Mouse (Mus musculus) urinary bladder, postnatal 25 days (tissue): ENCODE data around the gene Dlgap1.

Experiments
- DNase-seq: peaks from one replicate; pipeline ENCODE4 v3.0.0; 2022; ENCODE audit warnings: low spot score

The Dlgap1 gene

DNA sequence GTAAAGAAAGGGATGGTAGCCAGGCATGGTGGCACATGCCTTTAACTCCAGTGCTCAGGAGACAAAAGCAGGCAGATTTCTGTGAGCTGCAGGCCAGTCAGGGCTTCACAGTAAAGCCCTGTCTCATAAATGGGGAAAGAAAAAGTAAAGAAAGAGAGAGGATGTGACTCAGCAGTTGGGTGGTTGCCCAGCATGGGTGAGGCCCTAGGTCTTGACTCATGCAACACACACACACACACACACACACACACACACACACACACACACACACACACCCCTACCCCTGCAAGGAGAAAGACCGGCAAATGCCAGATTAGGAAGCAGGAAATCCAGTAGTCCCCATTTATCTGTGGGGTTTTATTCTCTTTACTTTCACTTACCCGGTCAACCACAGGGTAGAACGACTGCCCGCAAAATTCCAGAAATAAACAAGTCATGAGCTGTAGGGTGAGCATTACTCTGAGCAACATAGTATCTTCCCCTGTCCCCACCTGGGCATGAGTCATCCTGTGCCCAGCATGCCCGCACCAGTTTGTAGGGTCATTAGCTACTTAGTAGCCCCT, 759.9 kb downstream of the Dlgap1 start:
- DNase-seq, result peak; percentile 89

DNA sequence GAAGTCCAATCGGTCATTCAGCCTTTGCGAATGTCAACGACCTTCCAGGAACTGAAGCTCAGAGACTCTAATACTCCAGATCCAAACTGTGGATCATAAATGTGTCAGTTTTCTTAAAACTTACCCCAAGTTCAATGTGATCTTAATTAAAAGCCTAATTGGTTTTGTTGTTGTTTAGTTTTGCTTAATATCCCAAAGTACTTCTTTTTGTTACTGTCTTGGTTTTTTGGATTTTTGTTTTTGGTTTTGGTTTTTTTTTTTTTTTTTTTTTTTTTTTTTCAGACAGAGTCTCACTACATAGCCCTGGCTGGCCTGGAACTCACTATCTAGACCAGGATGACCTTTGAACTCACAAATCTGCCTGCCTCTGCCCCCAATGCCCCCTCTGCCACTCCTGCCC, 765.9 kb downstream of the Dlgap1 start:
- DNase-seq, result no peak

DNA sequence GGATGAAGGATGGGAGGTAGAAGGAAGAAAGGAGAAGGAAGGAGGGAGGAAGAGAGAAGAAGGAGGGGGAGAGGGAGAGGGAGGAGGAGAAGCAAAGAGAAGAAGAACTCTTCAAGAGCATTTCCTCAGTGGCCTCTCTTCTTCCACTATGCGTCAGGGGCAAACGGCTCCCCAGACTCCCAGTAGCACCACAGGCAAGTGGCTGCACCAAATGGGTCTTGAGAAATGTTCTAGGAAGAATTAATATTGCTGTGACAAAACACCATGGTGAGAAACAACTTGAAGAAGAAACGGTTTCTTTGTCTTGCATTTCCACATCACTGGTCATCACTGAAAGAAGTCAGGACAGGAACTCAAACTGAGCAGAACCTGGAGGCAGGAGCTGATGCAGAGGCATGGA, 766.5 kb downstream of the Dlgap1 start:
- no peak for DNase-seq

DNA sequence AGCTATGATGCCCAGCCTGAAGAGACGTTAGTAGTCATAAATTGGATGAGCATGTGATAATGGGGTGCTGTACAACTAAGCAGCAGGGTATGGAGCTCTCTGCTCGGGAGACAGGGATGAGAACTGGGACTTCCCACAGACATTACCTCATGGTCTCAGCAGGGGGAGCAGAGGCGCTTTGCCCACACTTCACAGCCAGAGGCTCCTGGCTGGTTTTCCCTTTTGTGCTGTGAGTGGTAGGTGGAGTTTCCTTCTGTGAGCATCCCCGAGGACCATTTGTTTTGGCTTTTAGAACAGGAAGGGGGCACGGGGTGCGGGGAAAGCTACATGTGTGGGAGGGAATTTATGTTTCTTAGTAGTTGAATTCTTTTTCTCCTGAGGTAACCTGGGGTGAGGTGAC, 768.6 kb downstream of the Dlgap1 start:
- peak; percentile 55 for DNase-seq

DNA sequence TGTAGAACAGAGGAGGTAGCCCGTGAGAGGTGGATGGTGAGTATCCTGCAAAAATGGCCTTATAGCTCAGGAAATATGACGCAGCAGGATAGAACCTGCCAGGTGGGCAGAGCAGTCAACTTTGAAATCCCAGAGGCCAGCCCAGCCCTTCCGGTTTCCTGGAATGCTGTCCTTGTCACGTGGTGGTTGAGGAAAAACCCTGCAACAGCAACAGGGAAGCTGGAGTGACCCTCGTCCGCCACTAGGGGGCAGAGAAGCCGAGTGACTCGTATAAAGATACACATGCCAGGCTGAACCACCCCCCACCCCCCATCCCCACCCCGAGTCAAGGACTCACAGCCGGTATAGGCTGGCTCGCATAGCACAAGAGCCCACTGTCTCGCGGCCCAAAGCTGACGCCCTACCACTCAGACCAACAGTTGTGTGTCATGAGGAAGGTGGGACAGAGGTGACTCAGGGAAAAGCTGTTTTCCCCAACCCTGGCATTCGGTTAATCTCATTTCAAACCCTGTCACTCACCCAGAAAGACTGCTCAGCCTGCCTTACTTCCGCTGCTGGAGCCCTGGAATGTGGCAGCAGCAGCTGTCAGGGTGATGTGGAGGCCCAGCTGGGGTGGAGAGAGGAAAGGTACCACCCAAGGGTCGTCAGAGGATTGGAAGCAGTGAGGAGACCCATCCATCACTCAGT, 769.4 kb downstream of the Dlgap1 start:
- DNase-seq, result peak; percentile 81

DNA sequence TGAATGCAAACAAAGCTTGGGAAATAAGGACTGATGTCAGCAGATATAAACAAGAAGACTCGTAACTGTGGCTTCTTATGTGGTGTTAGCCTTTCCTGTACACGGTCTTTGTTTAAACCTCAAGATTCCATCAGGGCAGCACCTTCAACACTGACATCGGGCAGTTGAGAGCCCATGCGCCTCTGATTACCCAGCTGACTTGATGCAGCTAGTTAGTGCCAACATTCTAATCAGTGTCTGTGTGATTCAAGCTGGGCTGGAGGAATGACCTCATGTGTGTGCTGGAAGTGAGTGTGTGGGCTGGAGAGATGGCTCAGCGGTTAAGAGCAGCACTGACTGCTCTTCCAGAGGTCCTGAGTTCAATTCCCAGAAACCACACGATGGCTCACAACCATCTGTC, 770.5 kb downstream of the Dlgap1 start:
- no peak for DNase-seq

DNA sequence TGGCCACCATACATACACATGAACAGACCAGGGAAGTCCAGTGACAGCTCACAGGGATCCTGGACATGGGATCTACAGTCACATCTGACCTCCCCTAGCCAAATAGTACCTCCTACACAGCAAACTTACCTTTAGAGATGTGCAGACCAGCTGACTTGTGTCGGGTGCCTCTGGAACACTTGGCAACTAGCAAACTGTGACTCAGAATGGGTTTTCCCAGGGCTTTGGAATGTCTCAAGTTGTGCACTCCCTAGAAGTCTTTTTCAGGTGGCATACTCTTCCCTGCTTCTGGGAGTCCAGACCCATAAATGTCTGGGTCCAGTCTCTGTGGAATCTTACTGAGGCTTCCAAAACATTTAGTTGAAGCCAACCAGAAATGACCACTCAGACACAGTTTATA, 772.8 kb downstream of the Dlgap1 start:
- no peak for DNase-seq

DNA sequence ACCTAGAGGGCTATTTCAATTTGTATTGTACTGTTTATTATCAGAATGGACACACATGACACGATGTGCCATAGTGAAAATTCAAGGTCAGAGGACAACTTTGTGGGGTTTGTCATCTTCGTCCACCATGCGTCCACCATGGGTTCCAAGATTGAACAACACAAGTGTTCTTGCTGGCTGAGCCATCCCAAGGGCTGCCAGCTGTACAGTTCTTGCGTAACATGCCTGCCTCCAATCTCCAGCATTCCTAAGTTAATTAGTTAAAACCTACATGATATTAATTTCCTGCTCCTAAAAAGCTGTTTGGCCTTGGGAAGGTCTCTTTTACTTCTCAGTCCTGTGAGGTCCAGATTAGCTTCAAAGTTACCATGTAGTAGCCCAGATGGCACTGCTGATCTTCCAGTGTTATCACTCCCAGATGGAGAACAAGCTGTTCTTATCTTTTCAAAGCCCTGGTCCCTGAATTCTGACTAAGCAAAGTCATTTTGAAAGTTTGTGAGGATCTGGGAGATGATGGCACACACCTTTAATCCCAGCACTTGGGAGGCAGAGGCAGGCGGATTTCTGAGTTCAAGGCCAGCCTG, 775.8 kb downstream of the Dlgap1 start:
- DNase-seq, result no peak

DNA sequence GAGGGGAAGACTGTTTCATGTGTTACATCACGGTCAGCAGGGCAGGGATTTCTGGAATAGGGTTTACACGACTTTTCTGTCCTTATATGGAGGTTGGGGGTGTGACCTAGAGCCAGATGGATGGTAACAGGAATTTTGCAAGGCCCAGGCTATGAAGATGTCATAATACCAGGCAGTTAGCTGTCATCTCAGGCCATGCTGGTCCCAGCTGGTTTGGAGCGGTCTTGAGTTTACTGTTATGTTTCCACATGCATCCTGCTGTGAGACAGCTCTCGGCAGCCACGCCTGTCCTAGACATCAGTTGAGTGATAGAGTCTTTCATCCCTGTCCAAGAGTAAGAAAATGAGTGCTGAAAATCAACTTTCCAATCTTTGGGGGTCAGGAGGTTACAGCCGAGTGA, 776.5 kb downstream of the Dlgap1 start:
- no peak for DNase-seq

DNA sequence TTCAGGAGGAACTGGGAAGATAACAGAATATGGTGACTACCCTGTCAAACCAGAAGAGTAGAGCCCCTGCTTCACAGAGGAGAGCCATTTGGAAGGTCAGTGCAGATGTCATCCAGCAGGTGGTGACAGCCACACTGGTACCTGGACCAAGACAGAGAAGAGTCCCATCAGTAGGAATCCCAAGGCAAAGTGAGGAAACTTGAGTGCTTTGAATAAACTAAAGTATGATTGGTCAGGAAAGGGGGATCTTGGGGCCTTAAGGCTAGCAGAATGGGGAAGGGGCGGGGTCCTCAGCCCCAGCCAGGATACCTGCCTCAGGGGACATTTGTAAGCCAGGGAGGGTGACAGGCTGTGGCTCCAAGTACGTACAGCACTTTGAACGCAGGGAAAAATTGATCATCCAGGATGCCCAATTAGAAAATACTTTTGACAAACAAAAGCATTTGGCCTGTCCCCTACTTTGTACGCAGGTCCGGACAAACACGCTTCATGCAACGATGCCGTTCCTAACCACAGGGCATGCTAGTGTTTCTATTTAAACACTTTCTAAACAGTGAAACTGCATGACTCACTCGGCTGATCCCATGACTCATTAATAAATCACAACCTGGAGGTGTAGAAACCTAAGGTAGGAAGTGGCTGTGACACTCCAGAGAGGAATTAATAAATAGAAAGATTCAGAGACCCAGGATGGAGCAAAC, 777.7 kb downstream of the Dlgap1 start:
- no peak for DNase-seq

DNA sequence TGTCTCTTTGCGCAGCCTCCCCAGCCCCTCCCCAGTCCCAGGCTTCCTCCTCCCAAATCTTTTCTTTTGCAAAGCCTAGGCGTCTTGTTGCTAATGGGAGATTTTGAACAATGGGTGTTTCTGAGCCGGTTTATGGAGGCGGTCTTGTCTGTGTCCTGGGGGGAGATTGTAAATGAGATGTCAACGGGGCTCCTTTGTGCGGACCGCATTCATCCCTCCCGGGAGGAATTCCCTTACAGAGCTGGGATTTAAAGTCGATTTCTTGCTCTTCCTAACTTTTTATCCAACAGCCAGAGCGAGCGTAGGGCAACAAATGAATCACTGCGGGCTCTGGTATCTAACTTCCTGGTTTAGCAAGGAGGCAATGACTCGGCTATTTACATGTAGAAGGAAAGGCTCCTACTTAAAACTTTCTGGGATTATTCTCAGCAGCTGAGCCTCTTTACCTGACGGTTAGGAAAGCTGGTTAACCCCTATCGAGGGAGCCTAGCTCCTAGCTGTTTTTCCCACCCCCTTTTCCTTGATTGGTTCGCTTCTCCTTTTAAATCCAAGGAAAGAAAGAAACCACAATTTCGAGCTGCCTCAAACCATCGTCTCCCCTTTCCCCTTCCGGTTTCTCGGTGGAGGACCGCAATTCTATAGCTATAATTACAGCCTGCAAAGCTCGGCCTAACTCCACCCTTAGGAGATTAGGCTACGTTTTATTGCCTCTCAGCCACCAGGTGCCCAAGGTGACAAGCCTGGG, 779.0 kb downstream of the Dlgap1 start:
- peak; percentile 26 for DNase-seq

DNA sequence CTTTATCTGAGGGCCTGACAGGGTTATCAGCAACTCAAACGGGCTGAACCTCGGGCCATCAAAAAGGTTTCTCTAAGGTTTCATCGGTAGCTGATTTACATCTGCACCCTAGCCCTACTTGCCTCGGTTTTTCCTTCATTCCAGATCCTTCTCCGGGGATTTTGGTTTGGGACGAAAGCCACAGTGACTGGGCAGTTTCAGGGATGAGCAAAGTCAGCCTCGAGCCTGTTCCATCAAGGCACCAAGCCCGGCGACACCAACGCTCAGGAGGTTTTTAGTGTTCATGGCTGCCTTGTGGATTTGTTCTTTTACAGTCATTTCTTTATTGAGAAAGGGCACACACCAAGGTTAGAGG, 779.6 kb downstream of the Dlgap1 start:
- DNase-seq, result no peak

DNA sequence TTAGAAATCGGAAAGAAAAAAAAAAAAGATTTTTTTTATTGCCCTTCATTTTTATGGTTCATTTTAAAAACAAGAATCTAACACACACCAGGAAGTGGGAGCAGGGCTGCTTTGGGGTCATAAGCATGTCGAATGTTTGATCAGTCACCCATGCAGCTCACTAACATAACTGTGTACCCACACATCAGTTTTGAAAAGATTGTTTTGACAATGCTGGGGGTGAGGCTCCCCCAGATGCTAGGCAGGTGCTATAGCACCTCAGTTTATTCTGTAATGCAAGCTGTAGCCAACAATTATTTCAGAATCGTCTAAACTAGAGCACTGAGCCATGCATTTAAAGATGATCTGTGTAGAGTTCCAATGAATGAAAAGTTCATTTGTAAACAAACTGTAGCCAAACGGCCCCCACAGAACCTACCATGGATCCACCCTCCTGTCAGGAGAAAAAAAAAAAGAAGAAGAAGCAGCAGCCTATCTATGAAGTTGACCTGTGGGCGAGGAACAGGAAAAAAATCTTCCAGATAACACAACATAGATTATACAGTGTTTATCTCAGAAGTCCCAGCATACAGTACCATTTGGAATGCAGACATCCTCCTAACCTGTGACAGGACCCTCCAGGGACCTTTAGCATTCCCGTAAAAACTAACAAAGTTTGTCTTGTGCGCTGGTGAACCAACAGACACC, 780.2 kb downstream of the Dlgap1 start:
- no peak for DNase-seq

DNA sequence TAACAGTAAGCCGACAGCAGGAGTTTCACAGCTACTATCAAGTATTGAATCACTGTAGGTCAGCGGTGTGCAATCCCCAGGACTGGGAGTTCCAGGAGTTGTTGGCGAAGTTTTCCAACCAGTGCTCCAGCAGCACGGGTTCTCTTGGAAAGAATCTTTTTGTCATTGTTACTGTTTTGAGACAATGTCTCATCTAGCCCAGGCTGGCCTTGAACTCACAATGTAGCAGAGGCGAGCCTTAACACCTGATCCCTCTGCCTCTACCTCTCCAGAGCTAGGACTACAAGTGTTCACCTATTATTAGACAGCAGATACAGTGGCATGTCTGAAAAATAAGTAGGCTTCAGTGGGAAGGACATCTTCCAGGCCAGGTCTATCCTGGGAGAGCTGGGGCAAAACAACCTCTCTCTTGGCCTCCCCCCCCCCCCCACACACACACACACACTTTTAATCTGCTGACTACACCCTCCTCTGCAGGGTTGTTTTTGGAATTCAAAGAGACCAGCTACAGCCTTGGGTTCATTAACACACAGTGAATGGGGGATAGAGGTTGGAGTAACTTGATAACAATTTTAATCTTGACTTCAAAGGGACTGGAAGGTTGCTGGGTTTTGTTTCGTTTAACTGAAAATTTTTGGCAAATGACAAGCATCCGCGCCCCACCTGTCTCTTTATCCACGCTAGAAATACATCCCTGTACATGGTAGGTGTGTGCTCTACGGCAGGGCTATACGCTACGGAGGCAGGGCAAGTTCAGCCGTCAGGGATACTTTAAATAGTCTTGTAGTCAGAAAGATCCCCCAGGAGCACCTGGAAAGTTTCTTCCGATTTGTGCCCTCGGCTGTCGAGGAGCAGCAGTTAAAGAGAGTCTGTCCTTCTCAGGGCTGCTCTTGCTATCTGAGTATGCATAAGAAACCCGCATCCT, 781.6 kb downstream of the Dlgap1 start:
- no peak for DNase-seq

DNA sequence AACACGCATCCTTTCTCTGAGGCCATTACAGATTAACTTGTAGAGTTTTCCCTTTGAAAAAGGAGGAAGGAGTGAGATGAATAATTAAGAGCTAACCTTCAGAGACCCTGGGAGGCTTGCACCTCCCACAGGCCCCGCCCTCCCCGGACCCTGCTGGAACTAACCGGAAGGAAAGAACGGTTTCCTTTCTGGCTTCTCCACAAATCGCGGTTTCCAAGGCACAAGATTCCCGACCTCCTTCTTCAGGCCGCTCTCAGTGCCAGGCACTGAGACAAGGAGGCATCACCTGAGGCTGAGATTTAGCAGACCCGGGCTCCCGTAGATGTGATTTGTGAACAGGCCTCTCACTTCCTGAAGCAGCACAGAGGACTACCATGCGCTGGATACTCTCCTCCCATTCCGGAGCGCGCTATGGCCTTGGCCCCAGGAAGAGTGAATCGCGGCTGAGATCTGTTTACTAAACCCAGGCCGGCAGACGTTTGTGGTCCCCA, 782.3 kb downstream of the Dlgap1 start:
- no peak for DNase-seq

DNA sequence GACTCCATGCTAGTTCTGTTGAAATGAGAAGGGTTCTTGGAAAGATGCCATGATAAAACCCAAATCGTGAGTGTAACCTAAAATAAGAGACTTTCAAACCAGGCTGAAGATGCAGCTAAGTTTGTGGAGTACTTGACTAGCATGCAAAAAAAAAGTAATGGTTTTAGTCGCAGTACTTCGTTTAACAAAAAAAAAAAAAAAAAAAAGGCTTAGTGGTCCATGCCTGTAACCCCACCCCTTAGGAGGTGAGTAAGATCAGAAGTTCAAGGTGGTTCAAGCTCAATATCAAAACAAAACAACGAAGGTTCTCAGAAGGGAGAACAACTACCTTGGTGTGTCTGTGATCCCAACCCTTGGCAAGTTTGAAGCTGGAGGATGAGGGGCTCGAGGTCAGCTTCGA, 782.8 kb downstream of the Dlgap1 start:
- DNase-seq, result no peak

DNA sequence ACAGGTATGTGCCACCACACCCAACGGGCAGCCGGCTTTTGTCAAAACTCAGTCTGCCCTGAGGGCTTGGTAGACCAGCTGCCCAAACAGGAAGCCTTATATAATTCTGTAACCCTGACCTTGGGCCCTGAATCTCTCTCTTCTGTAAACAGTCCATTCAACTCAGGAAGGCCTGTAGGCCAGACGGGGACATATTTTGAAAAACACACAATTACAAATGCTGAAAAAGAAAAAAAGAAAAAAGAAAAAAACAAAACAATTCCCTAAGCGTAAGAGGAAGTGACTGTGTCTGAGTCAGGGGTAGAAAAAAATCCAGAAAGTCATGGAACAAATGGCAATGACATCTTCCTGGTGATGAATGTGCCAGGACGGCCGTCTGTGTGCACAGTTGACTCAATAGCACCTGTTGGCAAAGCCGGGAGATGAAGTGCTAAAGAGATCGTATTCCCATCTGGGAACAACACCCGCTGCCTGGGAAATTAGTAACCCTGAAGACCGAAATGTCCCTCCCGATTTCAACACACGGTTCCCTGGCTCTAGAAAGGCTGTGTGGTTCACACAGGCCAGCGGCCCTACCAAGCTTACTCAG, 784.7 kb downstream of the Dlgap1 start:
- DNase-seq, result no peak

DNA sequence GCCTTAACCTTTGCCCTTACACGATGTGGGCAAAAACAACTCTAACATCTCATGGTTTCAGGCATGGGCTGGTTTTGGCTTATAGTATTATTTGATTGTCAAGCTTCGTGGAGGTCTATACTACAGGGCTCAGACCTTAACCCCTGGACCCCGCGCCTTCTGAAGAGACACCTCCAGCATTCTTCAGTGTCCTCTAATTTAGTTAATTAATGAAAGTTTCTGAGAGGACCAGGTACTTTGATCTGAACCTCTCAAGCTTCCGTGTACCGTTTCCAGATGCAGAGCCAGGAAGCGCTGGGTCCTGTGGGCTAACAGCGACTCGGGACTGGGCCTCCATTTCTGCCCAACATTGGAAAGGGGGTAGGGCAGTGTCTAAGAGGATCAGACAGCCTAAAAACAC, 785.2 kb downstream of the Dlgap1 start:
- DNase-seq, result no peak

DNA sequence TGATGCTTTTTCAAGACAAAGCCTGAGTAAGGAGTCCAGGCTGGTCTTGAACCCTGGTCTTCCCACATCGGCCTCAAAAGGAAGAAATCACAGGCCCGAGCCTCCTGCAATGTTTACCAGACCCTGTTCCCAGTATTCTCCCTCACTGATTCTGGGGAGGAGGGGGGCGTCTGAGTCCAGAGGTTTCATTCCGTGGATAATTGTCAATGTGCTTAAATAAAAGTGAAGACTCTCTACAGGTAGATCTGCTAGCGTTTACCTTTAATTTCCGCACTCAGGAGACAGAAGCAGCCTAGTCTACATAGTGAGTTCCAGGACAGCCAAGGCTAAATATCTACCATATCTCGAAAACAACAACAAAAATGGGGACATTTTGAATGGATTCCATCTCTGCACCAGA, 785.8 kb downstream of the Dlgap1 start:
- DNase-seq, result no peak

DNA sequence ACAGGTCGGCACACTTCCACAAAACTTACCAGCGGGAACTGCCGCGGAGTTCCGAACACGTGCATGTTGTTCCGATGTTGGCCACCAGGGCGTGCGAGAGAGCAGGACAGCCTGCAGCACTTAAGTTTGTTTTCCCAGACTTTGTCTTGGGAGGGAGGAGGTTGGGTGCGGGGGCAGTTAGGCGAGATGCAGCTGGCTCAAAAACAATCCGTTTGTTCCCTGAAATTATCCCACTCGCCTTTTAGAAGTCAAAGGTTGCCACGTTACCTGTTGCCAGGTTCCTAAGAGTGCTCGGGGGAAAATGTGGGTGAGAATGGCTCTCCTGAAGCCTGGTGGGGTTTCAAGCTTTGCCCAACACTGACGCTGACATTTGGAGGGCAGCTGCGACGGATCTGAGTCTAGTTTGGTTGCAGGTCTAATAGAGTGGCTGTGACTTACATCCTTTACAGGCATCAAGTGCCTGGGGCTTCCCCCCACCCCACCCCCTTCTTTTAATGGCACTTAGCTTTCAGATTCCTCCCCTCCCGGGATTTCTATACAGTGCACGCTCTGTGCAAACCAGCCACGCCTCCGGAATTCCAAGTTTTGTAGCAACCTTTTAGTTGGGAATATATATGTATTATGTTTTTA, 786.3 kb downstream of the Dlgap1 start:
- DNase-seq, result peak; percentile 95
